Mouse (Mus musculus) lung, adult 2 months (tissue): ENCODE data around the gene Ldb2. TPM values are rescaled to one million over a fixed set of nuclear protein-coding genes. Genes with fewer than 3 reads are reported as not detected.

Experiments used
- DNase-seq: peaks from one replicate; pipeline ENCODE4 v3.0.0; 2022
- H3K4me1 ChIP-seq: fragments of 200-500 bp; 2 replicates; pipeline ENCODE4 v1.6.1; 2011; ENCODE audit warnings: low read length; ENCODE audit not compliant: control insufficient read depth, insufficient read depth
- H3K4me3 ChIP-seq: fragments of 200-500 bp; replicated peaks from 2 replicates; pipeline ENCODE3; 2011; ENCODE audit warnings: low read depth, mild to moderate bottlenecking, control low read depth, low read length; ENCODE audit errors: extremely low read depth
- CTCF ChIP-seq: fragments of 200-500 bp; IDR thresholded peaks from 2 replicates; pipeline ENCODE4 v1.5.1; 2011; ENCODE audit warnings: mild to moderate bottlenecking, low read length, control low read depth; ENCODE audit not compliant: insufficient read depth
- POLR2A ChIP-seq: fragments of 200-500 bp; IDR thresholded peaks from 2 replicates; pipeline ENCODE4 v1.6.1; 2011; ENCODE audit warnings: low read depth, mild to moderate bottlenecking, control low read depth, low read length, borderline replicate concordance; ENCODE audit errors: extremely low read depth
- WGBS: fragments of 180-500 bp; shearing (Covaris S2); methylation state at CpG from one replicate; pipeline ENCODE4 v1.1.7; 2018; 5-methylcytosine and 5-hydroxymethylcytosine counted together
- polyA plus RNA-seq: library from polyadenylated mRNA; depleted of rRNA; stranded (reverse); fragments of >200 nt; gene quantifications from 2 replicates; pipeline ENCODE4 v1.2.3, GENCODE M21; 2012

The Ldb2 gene
- polyA plus RNA-seq, 1 experiment = 177 TPM

- TF ChIP-seq CTCF (no peak), POLR2A (no peak)
- Histone ChIP-seq H3K4me1 (peaks cover 13% of the 10 kb centered on the region), H3K4me3 (no peak overlapping the region)
- 59% methylated on average over 8 of the region's 8 CpGs for WGBS
- no peak for DNase-seq
Measured at GRCm38 (mm10) chr5:44768472-44768871, 31.0 kb downstream of the Ldb2 start.

GRCm38 (mm10) chr5:44764911-44765310, 34.6 kb downstream of the Ldb2 start:
- Histone ChIP-seq H3K4me3 (no peak overlapping the region), H3K4me1 (peaks cover 13% of the 10 kb centered on the region)
- no peak for DNase-seq
- TF ChIP-seq POLR2A (no peak), CTCF (no peak)
- 53% methylated on average over 7 of the region's 7 CpGs for WGBS

- Histone ChIP-seq H3K4me3 (no peak overlapping the region), H3K4me1 (peaks cover 6% of the 10 kb centered on the region)
- no peak for TF ChIP-seq CTCF
- no peak for TF ChIP-seq POLR2A
- no peak for DNase-seq
- 45% methylated on average over 4 of the region's 4 CpGs for whole genome bisulfite sequencing
Measured at GRCm38 (mm10) chr5:44759178-44759577, 40.3 kb downstream of the Ldb2 start.

GRCm38 (mm10) chr5:44754156-44754910, 45.1 kb downstream of the Ldb2 start:
- peaks cover 7% of the 10 kb centered on the region for H3K4me1 ChIP-seq
- TF ChIP-seq POLR2A (no peak), CTCF (no peak)
- WGBS = 80% methylated on average over 1 of the region's 1 CpGs
- no peak overlapping the region for H3K4me3 ChIP-seq
- no peak for DNase-seq

GRCm38 (mm10) chr5:44745706-44746105, 53.8 kb downstream of the Ldb2 start:
- TF ChIP-seq POLR2A (no peak), CTCF (no peak)
- Histone ChIP-seq H3K4me3 (no peak overlapping the region), H3K4me1 (no peaks in the 10 kb centered on the region)
- DNase-seq = no peak
- 76% methylated on average over 1 of the region's 1 CpGs for WGBS

- 51% methylated on average over 3 of the region's 3 CpGs for WGBS
- peaks cover 10% of the 10 kb centered on the region for H3K4me1 ChIP-seq
- no peak for TF ChIP-seq POLR2A
- no peak for TF ChIP-seq CTCF
- DNase-seq = no peak
- no peak overlapping the region for H3K4me3 ChIP-seq
Measured at GRCm38 (mm10) chr5:44736366-44736765, 63.1 kb downstream of the Ldb2 start.

GRCm38 (mm10) chr5:44734131-44734723, 65.3 kb downstream of the Ldb2 start:
- WGBS = 82% methylated on average over 3 of the region's 3 CpGs
- TF ChIP-seq POLR2A (no peak), CTCF (no peak)
- DNase-seq = no peak
- no peak overlapping the region for H3K4me3 ChIP-seq
- peaks cover 13% of the 10 kb centered on the region for H3K4me1 ChIP-seq

GRCm38 (mm10) chr5:44729646-44730310, 69.7 kb downstream of the Ldb2 start:
- peaks cover 11% of the 10 kb centered on the region for H3K4me1 ChIP-seq
- WGBS = 45% methylated on average over 8 of the region's 8 CpGs
- no peak for TF ChIP-seq POLR2A
- TF ChIP-seq CTCF = no peak
- no peak overlapping the region for H3K4me3 ChIP-seq
- no peak for DNase-seq

GRCm38 (mm10) chr5:44727995-44728394, 71.5 kb downstream of the Ldb2 start:
- DNase-seq = no peak
- 79% methylated on average over 11 of the region's 11 CpGs for WGBS
- H3K4me1 ChIP-seq = peaks cover 10% of the 10 kb centered on the region
- no peak overlapping the region for H3K4me3 ChIP-seq
- TF ChIP-seq POLR2A (no peak), CTCF (no peak)
